Mouse (Mus musculus): Measurements from ENCODE around the gene Map3k12. TPM values are rescaled to one million over a fixed set of nuclear protein-coding genes. Genes with fewer than 3 reads are reported as not detected.

Gene Map3k12
- polyA plus RNA-seq, 1 experiment from 2014 or later = 14.3 TPM

DNA sequence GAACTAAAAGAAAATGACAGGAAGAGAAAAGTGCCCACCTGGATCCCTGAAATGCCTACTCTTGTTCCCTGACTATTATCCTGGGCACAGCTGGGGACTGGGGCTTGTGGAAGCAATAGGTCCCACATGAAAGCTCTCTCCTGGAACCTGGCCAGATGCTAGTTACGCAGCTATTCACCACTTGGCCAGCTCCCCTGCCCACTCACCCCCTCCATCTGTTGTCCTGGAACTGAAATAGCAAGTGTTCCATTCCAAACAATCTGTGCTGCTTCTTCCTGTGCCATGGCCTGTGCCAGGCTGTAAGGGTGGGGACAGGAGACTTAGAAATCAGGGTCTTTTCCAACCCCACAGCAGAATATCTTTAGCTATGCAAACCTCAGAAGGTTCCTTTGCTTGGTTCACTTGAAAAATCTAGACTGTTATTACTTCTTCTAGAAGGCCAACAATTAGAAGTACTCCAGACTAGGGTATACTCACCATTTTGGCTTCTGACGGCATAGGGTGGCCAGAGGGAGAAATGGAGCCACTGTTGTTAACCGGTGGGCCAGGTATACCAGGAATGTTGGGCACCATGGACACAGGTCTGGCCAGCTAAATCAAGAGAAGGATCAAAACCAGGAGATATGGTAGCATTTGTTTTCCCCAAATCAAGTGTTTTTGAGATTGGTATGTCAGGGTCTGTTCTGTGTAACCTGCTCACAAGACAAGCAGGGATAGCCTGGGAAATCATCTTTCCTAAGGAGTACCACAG, 30.0 kb upstream of the Map3k12 start:
- H3K4me1 ChIP-seq (ENCODE audit: control insufficient read depth, insufficient read depth, low read length) = no peaks in the 10 kb centered on the region
- no peak overlapping the region for H3K9ac ChIP-seq (ENCODE audit: low read length)
- peaks cover 11% of the 10 kb centered on the region; the same call in 1 of the 2 replicates for H3K36me3 ChIP-seq (ENCODE audit: control insufficient read depth, insufficient read depth, low read length)
- no peak overlapping the region for H3K27ac ChIP-seq (replicated peaks; ENCODE audit: low read depth, low read length)
- no peaks in the 10 kb centered on the region for H3K27me3 ChIP-seq (ENCODE audit: control insufficient read depth, insufficient read depth, low read length)
- no peak overlapping the region for H3K4me2 ChIP-seq (ENCODE audit: low read depth, severe bottlenecking)
- H3K9me3 ChIP-seq (ENCODE audit: control insufficient read depth, low read length) = no peaks in the 10 kb centered on the region
- H3K4me3 ChIP-seq (ENCODE audit: low read depth, low read length) = no peak overlapping the region
- WGBS = 90% methylated on average over 3 of the region's 3 CpGs
- DNase-seq (ENCODE audit: low spot score) (no peak), ATAC-seq (ENCODE audit: insufficient number of reproducible peaks, low FRiP score, low TSS enrichment, low read depth) (no peak)

DNA sequence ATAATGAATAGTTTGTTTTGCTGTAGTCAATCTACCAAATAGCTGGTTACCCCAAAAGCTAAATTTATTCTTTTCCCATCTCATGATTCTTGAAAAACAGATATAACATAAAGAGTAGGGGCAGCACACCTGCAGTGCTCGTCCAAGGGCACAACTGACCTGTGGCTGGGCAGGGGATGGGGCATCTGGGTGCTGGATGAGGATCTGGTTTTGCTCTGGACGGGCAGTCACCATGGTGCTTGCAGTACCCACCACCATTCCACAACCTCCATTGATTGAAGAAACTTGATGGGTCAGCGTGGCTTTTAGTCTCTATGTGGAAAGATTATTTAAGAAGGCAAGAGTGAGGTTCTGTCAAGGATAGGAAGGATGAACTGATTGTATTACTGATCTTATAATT, 29.4 kb upstream of the Map3k12 start:
- H3K4me2 ChIP-seq (ENCODE audit: low read depth, severe bottlenecking) = no peak overlapping the region
- DNase-seq (ENCODE audit: low spot score) = no peak
- H3K27ac ChIP-seq (replicated peaks; ENCODE audit: low read depth, low read length) = no peak overlapping the region
- H3K9ac ChIP-seq (ENCODE audit: low read length) = no peak overlapping the region
- H3K27me3 ChIP-seq (ENCODE audit: control insufficient read depth, insufficient read depth, low read length) = no peaks in the 10 kb centered on the region
- H3K4me1 ChIP-seq (ENCODE audit: control insufficient read depth, insufficient read depth, low read length) = no peaks in the 10 kb centered on the region
- no peak overlapping the region for H3K4me3 ChIP-seq (ENCODE audit: low read depth, low read length)
- no peaks in the 10 kb centered on the region for H3K9me3 ChIP-seq (ENCODE audit: control insufficient read depth, low read length)
- H3K36me3 ChIP-seq (ENCODE audit: control insufficient read depth, insufficient read depth, low read length) = peaks cover 11% of the 10 kb centered on the region; the same call in 1 of the 2 replicates
- ATAC-seq (ENCODE audit: insufficient number of reproducible peaks, low FRiP score, low TSS enrichment, low read depth) = no peak
- WGBS = 90% methylated on average over 3 of the region's 3 CpGs

DNA sequence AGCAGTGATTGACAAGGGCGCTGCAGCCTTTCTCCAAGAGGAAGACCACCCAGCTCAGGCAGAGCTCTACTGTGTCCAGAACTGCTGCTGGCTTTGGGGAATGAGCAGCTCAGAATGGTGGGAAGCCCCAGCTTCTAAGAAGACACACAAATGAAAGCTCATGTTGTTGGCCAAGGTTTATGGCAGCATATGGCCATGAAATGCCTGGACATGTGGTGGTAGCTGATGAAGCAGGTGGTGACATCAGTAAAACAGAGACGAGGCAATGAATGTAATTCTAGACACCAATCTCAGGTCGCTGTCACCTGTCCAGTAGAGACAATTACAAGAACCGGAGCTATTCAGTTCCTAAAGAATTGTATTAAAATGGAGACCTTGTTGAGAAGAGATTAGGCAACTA, 27.9 kb upstream of the Map3k12 start:
- H3K27ac ChIP-seq (replicated peaks; ENCODE audit: low read depth, low read length) = no peak overlapping the region
- H3K4me2 ChIP-seq (ENCODE audit: low read depth, severe bottlenecking) = no peak overlapping the region
- ATAC-seq (ENCODE audit: insufficient number of reproducible peaks, low FRiP score, low TSS enrichment, low read depth) (no peak), DNase-seq (ENCODE audit: low spot score) (no peak)
- peaks cover 11% of the 10 kb centered on the region; the same call in 1 of the 2 replicates for H3K36me3 ChIP-seq (ENCODE audit: control insufficient read depth, insufficient read depth, low read length)
- WGBS = 90% methylated on average over 4 of the region's 4 CpGs
- H3K27me3 ChIP-seq (ENCODE audit: control insufficient read depth, insufficient read depth, low read length) = no peaks in the 10 kb centered on the region
- no peaks in the 10 kb centered on the region for H3K9me3 ChIP-seq (ENCODE audit: control insufficient read depth, low read length)
- no peak overlapping the region for H3K9ac ChIP-seq (ENCODE audit: low read length)
- H3K4me3 ChIP-seq (ENCODE audit: low read depth, low read length) = no peak overlapping the region
- no peaks in the 10 kb centered on the region for H3K4me1 ChIP-seq (ENCODE audit: control insufficient read depth, insufficient read depth, low read length)

DNA sequence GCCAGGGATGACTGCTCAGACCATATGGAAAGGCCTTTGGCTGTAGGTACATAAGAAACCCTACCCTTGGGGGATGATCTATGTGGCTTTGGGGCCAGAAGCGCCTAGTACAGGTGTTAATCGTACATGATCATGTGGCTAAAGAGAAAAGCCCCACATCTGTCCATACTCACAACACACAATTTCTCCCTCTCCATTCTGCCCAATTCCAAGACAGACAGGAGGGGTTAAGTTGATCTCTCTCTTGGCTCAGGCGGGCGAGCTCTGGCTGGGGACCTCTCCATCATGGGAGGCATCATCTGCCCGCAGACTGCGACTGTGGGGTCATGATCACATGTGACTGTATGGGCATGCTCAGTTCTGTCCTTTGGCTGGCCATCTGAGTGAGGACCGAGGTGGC, 17.1 kb upstream of the Map3k12 start:
- H3K9ac ChIP-seq (ENCODE audit: low read length) = no peak overlapping the region
- no peak overlapping the region for H3K4me3 ChIP-seq (ENCODE audit: low read depth, low read length)
- H3K36me3 ChIP-seq (ENCODE audit: control insufficient read depth, insufficient read depth, low read length) = peaks cover 6% of the 10 kb centered on the region; the same call in 1 of the 2 replicates
- no peak overlapping the region for H3K4me2 ChIP-seq (ENCODE audit: low read depth, severe bottlenecking)
- DNase-seq (ENCODE audit: low spot score) = no peak
- no peaks in the 10 kb centered on the region for H3K27me3 ChIP-seq (ENCODE audit: control insufficient read depth, insufficient read depth, low read length)
- ATAC-seq (ENCODE audit: insufficient number of reproducible peaks, low FRiP score, low TSS enrichment, low read depth) = no peak
- no peaks in the 10 kb centered on the region for H3K4me1 ChIP-seq (ENCODE audit: control insufficient read depth, insufficient read depth, low read length)
- H3K27ac ChIP-seq (replicated peaks; ENCODE audit: low read depth, low read length) = no peak overlapping the region
- H3K9me3 ChIP-seq (ENCODE audit: control insufficient read depth, low read length) = no peaks in the 10 kb centered on the region
- WGBS = 78% methylated on average over 7 of the region's 7 CpGs

DNA sequence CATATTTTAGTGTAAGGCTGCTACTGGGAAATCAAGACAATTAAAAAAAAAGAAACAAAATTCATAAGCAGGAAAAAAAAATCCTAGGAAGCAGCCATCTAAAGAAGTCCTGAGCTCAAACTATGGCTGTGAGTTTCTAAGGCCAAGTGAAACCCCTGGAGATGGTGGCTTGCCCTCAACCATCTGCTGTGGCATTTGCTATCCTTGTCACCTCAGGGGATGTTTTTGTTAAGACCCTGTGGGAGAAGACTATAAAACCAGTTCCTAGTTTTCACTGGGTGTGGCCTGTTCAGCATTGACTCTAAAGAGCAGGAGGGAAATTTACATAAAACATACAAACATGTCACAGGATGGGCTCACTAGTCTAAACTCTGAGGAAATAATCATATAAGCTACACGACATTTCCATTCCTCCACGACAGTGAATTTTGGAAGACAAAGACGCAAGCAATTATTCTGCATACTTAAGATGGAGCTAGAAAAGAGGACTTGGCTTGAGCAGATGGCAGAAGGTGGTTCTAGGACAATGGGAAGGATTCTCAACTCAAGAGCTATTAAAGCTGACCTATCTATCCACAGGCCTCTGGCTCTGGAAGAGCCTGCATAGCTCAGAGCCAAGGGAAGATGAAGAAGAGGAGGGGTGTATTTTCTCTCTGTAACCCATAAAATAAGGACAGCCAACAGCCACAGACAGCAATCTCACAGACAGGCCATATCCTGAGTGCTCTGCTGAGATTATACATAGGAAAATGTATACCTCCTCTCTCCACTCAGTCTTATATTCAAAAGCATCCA, 15.4 kb upstream of the Map3k12 start:
- H3K27me3 ChIP-seq (ENCODE audit: control insufficient read depth, insufficient read depth, low read length) = no peaks in the 10 kb centered on the region
- H3K9me3 ChIP-seq (ENCODE audit: control insufficient read depth, low read length) = no peaks in the 10 kb centered on the region
- no peak for ATAC-seq (ENCODE audit: insufficient number of reproducible peaks, low FRiP score, low TSS enrichment, low read depth)
- WGBS = 90% methylated on average over 3 of the region's 3 CpGs
- no peaks in the 10 kb centered on the region for H3K4me1 ChIP-seq (ENCODE audit: control insufficient read depth, insufficient read depth, low read length)
- no peak overlapping the region for H3K9ac ChIP-seq (ENCODE audit: low read length)
- no peak overlapping the region for H3K4me2 ChIP-seq (ENCODE audit: low read depth, severe bottlenecking)
- no peak overlapping the region for H3K27ac ChIP-seq (replicated peaks; ENCODE audit: low read depth, low read length)
- no peak for DNase-seq (ENCODE audit: low spot score)
- no peak overlapping the region for H3K4me3 ChIP-seq (ENCODE audit: low read depth, low read length)
- H3K36me3 ChIP-seq (ENCODE audit: control insufficient read depth, insufficient read depth, low read length) = peaks cover 15% of the 10 kb centered on the region; the same call in 1 of the 2 replicates

DNA sequence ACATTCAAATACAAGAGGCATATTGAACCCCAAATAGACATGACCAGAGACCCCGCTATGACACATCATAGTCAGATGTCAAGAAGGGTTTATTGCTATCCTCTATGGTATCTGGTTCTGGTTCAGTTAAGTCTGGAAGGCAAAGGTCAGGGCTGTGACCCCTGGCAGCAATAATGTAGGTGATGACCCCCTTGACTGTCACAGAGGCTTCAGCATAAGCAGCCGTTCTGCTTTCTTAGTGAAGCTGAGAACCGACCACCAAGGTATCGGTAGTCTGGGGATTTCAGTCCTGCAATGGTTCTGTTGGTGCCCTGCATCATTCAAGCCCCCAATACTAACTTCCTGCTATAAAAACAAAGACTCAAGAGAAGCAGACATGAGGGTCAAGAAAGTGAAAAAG, 14.7 kb upstream of the Map3k12 start:
- Histone ChIP-seq H3K27me3 (ENCODE audit: control insufficient read depth, insufficient read depth, low read length) (no peaks in the 10 kb centered on the region), H3K4me2 (ENCODE audit: low read depth, severe bottlenecking) (no peak overlapping the region), H3K4me3 (ENCODE audit: low read depth, low read length) (no peak overlapping the region), H3K9ac (ENCODE audit: low read length) (no peak overlapping the region), H3K4me1 (ENCODE audit: control insufficient read depth, insufficient read depth, low read length) (no peaks in the 10 kb centered on the region), H3K36me3 (ENCODE audit: control insufficient read depth, insufficient read depth, low read length) (peaks cover 11% of the 10 kb centered on the region; the same call in 1 of the 2 replicates), H3K27ac (replicated peaks; ENCODE audit: low read depth, low read length) (no peak overlapping the region), H3K9me3 (ENCODE audit: control insufficient read depth, low read length) (no peaks in the 10 kb centered on the region)
- 66% methylated on average over 4 of the region's 4 CpGs for WGBS
- DNase-seq (ENCODE audit: low spot score) = no peak
- no peak for ATAC-seq (ENCODE audit: insufficient number of reproducible peaks, low FRiP score, low TSS enrichment, low read depth)

DNA sequence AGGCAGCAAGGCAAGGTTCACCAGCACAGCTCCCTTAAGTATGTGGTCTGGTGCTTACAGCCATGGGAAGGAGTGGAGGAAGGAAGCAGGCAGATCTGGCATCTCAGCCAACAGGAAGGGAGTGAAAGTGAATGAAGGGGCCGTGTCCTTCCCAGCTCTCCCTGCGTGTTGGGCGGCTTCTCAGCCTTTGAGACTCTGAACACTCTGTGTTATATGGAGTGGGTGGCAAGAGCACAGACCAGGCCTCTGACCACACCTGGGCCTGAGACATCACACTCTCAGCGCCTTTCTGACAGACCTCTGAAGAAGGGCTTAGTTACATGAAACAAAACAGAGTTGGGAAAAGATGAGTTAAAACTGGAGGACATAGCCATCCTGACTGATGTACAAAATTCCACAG, 13.7 kb upstream of the Map3k12 start:
- 85% methylated on average over 4 of the region's 4 CpGs for WGBS
- DNase-seq (ENCODE audit: low spot score) = no peak
- no peak overlapping the region for H3K27ac ChIP-seq (replicated peaks; ENCODE audit: low read depth, low read length)
- no peak overlapping the region for H3K9ac ChIP-seq (ENCODE audit: low read length)
- H3K4me2 ChIP-seq (ENCODE audit: low read depth, severe bottlenecking) = no peak overlapping the region
- H3K9me3 ChIP-seq (ENCODE audit: control insufficient read depth, low read length) = no peaks in the 10 kb centered on the region
- H3K4me3 ChIP-seq (ENCODE audit: low read depth, low read length) = no peak overlapping the region
- H3K4me1 ChIP-seq (ENCODE audit: control insufficient read depth, insufficient read depth, low read length) = no peaks in the 10 kb centered on the region
- no peak for ATAC-seq (ENCODE audit: insufficient number of reproducible peaks, low FRiP score, low TSS enrichment, low read depth)
- H3K36me3 ChIP-seq (ENCODE audit: control insufficient read depth, insufficient read depth, low read length) = peaks cover 11% of the 10 kb centered on the region; the same call in 1 of the 2 replicates
- H3K27me3 ChIP-seq (ENCODE audit: control insufficient read depth, insufficient read depth, low read length) = no peaks in the 10 kb centered on the region

DNA sequence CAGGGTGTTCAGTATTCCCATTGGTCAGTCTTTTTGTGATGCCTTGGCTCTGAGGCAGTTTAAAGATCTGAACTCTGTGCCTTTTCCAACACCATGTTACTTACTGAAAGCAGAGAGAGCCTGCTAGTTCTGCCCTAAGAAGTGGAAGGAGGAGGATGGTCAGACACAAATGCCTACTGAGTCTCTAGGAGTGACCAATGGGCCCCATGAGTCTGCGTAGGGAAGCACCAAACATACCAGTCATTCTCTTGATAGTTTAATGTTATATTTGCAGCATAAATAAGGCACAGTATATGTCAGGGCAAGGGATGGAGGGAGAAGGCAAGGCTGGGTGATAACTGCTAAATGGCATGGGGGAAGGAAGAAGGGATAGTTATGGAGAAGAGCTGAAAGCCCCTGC, 11.5 kb upstream of the Map3k12 start:
- ATAC-seq (ENCODE audit: insufficient number of reproducible peaks, low FRiP score, low TSS enrichment, low read depth) (no peak), DNase-seq (ENCODE audit: low spot score) (no peak)
- WGBS = 100% methylated on average over 1 of the region's 1 CpGs
- H3K27ac ChIP-seq (replicated peaks; ENCODE audit: low read depth, low read length) = no peak overlapping the region
- no peak overlapping the region for H3K9ac ChIP-seq (ENCODE audit: low read length)
- no peaks in the 10 kb centered on the region for H3K4me1 ChIP-seq (ENCODE audit: control insufficient read depth, insufficient read depth, low read length)
- H3K4me3 ChIP-seq (ENCODE audit: low read depth, low read length) = no peak overlapping the region
- H3K9me3 ChIP-seq (ENCODE audit: control insufficient read depth, low read length) = no peaks in the 10 kb centered on the region
- no peaks in the 10 kb centered on the region for H3K27me3 ChIP-seq (ENCODE audit: control insufficient read depth, insufficient read depth, low read length)
- H3K36me3 ChIP-seq (ENCODE audit: control insufficient read depth, insufficient read depth, low read length) = peaks cover 14% of the 10 kb centered on the region; the same call in 1 of the 2 replicates
- H3K4me2 ChIP-seq (ENCODE audit: low read depth, severe bottlenecking) = no peak overlapping the region
